Mouse (Mus musculus): ENCODE measurements around the gene Plxnb2. TPM values are rescaled to one million over a fixed set of nuclear protein-coding genes. Genes with fewer than 3 reads are reported as not detected.
A peak's percentile ranks its signal among the peaks of the same experiment; 100 is the strongest.

The Plxnb2 gene
- total RNA-seq, 2 experiments from 2014 or later = 50.0 to 56.5 TPM

DNA sequence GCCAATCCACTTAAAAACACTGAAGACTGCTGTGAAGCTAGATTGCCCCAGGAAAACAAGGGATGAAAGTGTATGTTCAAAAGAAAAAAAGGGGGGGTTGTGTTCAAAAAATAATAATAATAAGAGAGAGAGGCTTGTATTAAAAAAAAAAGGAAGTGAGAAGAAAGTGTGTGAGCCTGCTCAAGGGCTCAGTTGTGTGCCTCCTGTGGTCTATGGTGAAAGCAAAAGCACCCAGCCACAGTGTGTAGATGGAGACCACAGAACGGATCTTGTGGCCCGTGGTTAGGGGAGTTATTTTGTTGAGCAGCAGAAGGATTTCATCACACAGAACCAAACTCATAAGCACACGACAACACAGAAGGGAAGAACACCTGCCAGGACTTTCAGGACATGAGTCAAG, 49.3 kb downstream of the Plxnb2 start:
- no peak for DNase-seq (ENCODE audit: extremely low spot score in 1 of 2, low spot score in 1 of 2)

DNA sequence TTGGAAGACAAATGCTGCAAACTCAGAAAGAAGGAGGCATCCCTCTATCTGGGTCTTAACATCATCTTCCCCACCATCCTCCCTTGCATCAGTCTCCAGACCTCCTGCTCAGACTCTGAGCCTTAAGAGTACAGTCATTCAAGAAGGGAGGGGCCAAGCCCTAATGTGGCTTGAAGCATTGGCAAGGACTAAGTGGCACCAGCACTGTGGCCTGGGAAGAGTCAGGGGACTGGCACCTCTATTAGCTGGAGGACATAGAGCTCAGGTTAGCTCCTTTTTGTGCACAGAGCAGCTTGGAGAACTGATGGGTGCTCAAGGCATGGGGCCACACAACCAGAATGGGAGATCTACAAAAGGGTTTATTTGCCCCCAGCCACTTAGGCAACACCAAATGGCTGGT, 50.3 kb downstream of the Plxnb2 start:
- no peak for DNase-seq (ENCODE audit: extremely low spot score in 1 of 2, low spot score in 1 of 2)

DNA sequence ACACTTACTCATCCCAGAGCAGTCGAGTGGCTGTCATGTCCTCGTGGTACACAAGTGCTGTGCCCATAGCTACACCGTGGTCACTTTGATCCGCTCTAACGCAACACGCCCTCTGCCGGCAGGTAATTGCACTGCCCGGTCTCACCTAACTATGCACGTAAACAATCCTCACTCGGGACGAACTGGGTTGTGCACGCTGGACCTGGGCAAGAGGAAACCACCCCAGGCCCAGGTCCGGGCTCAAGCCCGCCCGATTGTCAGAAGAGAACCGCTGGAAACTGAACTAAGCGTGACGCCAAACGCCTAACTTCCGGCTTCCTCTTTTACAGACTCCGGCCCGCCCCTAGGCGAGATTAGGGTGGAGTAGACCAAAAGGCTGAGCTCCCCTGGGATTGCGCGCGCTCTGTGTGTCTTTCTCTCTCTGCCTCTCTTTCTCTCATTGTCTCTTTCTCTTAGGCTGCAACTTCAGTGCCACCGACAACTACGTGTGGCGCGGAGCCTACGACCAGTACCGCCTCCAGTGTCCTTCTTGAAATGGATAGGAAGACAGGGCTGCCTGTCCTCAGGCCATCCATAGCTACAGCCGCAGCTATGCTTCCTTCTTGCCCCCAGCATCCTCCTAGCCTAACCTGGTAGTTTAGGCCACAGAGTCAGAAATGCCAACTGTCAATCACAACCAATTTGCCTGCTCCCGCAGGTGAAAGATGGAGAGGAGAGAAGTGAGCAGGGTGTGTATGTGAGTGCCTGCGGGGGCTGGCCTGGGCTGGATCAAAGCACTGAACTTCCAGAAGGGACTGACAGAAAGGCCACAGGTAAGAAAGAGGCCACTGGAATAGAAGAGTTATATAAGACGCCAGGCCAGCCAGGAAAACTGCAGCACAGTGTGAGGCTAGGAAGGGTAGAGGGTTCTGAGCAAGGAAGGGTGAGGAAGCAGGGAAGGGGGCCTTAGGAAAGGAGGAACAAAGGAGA, 51.9 kb downstream of the Plxnb2 start, which contains the start of gene Hdac10:
TSS of gene Hdac10 (minus strand) at position 319 of the 969 bp plus-strand sequence.
- DNase-seq (ENCODE audit: extremely low spot score in 1 of 2, low spot score in 1 of 2) = peak; percentile 78 to 87

DNA sequence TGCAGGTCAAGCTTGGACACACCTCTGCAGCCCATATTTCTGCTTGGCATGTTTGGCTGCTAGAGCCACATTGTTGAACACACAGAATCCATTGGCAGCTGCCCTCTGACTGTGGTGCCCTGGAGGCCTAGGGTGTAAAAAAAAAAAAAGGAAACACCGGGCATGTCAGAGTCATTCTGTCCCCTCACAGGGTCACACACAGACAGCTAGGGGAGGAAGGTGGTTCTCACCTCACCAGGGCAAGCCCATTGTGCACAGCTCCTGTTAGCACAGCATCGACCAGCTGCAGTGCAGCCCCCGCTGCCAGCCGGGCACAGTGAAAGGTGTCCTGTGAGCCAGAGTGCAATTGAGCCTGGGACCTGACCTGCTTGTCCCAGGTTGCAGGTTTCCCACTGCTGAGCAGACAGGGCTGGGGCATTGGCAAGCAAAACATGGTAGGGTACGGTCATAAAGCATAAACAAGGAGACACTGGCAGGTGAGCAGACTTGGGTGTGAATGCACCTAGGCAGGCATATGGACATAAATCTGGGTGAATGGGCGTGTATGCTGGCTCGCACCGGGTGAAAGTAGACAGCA, 53.1 kb downstream of the Plxnb2 start:
- no peak for DNase-seq (ENCODE audit: extremely low spot score in 1 of 2, low spot score in 1 of 2)

DNA sequence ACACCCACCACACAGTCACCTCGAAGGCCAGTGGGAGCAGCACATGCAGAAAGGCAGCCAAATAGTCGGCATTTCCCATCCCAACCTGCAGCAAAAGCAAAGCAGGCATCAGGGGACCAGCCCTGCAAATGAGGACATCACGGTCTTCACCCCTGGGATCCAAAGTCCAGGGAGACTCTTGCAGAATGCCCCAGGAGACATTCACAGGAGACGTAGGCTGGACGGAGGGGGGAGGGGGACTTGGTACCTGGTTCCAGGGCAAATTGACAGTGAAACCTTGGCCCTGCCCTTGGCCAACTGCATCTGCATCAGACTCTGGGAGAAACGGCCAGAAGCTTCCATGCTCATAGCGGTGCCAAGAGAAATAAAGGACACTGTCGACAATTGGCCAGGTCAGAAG, 54.0 kb downstream of the Plxnb2 start:
- DNase-seq (ENCODE audit: extremely low spot score in 1 of 2, low spot score in 1 of 2) = no peak

DNA sequence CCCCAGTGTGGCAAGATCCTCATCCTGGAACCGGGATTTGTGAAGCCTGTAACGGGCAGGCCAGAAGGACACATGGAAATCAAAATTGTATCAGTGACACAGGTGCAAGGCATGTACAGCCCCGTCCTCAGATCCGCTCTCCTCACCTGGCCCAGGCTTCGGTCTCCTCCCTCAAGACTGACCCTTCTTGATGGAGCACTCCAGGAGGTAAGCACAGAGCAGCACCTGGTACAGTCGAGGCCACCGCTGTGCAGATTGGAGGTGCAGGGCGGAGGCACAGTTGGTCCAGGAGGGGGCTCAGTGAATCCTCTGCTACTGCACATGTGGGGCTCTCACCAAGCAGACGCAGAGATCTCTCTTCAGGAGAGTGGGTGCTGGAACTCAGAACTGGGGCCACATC, 55.2 kb downstream of the Plxnb2 start:
- no peak for DNase-seq (ENCODE audit: extremely low spot score in 1 of 2, low spot score in 1 of 2)

DNA sequence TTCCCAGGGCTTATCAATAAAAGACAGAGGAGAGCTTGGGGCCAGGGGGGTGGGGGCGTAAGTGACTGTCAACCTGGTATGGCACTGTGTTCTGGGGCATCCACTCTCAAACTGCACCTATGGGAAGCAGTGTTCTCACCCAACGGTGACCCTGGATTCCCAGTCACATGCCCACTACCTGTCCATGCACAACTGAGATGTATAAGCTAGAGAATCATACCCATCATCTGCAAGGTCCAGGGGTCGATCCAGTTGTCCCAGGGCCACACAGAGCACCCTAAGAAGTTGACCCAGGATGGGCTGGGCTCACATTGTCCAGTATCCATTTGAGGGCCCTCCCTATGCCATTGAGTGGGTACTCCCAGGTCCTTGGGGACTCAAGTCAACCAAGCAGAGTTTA, 56.3 kb downstream of the Plxnb2 start:
- no peak for DNase-seq (ENCODE audit: extremely low spot score in 1 of 2, low spot score in 1 of 2)

DNA sequence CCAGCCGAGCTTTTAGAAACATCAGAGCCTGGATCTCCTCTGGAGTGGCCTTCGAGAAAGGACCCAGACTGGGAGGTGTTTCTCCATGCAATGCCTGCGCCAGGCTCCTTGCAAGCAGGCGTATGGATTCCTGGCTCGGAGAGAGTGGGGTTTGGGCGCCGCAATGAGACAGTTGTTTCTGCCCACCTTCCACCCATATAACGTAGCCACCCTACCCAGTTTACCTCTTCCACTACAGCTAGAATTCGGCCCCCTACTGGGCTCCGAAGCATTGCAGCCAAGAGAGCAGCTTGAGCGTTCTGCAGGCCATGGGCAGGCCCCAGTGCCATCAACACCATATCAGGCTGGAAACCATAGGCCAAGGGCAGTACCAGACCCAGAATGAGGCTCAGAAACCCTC, 57.0 kb downstream of the Plxnb2 start:
- peak in 1 of 2 experiments; percentile 46 for DNase-seq (ENCODE audit: extremely low spot score in 1 of 2, low spot score in 1 of 2)

DNA sequence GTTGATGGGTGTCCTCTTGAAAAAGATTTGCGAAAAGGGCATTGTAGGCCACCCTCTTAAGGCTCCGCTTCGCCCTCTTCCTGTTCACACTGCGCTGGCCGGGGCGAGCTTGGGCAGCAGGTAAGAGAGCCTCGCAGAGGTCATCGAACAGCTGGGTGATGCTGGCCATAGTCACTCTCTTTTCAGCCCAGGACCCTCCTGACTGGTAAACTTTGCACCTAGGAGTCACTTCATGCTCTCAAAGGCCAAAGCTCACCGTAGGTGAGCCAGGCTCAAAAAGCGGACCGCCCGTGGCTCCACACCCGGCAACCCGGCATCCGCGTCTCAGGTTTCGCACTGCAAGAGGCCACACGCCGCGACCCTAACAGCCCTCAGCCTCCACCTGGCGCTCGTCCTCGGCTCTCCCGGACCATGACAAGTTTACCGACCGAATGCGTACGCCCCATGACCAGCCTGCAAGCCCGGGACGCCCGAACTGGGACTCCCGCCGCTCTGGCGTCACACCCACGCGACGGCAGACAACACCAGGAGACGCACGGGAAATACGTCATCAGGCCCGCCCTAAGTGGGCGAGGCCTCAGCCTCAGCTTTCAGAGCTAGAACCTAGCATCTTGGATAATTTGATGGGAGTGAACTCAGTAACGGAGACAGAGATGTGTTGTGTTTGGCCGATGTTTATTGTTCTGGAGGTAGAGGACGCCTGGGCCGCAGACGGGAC, 57.8 kb downstream of the Plxnb2 start, which contains the start of gene Tubgcp6:
TSS of gene Tubgcp6 (minus strand) at position 464 of the 718 bp plus-strand sequence.
- peak; percentile 95 to 97 for DNase-seq (ENCODE audit: extremely low spot score in 1 of 2, low spot score in 1 of 2)

DNA sequence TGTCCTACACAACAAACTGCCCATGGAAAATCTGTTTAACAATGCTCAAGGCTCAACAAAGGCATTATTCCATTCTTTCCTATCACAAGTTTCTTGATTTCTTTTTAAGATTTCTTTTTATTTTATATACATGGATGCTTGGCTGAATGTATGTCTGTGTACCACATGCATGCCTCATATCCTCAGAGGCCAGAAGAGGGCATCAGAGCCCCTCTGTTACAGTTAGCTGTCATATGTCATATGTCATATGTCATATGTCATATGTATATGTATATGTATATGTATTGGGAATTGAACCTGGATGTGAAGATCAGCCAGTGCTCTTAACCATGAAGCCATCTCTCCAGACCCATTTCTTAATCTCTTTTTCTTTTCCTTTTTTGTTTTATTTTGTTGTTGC, 62.6 kb downstream of the Plxnb2 start:
- DNase-seq (ENCODE audit: extremely low spot score in 1 of 2, low spot score in 1 of 2) = no peak

DNA sequence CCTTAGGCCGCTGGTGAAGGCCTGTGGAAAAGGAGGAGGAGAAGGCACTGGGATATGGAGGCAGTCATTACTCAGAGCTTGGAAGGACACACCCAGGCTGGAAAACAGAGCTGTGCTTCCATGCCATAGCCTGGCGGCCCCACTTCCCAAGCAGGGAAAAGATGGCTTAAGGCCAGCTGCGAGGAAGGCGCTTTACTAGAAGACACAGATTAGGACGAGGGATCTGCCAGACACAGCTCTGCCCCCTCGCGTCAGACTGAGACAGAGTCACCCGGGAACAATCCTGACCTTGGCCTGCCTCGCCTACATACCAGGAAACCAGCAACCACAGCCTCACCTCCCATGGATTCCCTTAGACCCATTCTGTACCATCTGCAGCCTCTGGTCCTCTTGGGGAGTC, 70.4 kb downstream of the Plxnb2 start:
- DNase-seq (ENCODE audit: extremely low spot score in 1 of 2, low spot score in 1 of 2) = no peak

DNA sequence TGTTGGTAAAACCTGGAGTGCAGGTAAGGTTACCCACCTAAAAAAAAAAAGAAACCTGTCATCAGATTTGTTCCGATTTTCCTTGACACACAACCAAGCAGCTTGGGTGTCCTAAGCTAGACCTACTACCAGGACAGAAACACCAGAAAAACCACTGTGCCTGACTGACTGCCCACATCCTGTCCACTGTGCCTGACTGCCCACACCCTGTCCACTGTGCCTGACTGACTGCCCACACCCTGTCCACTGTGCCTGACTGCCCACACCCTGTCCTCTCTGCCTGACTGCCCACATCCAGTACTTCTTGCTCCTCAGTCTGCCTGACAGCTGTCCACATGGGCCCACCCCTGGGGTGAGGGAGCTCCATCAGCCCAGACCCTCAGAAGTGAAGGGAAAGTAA, 73.6 kb downstream of the Plxnb2 start:
- DNase-seq (ENCODE audit: extremely low spot score in 1 of 2, low spot score in 1 of 2) = no peak

DNA sequence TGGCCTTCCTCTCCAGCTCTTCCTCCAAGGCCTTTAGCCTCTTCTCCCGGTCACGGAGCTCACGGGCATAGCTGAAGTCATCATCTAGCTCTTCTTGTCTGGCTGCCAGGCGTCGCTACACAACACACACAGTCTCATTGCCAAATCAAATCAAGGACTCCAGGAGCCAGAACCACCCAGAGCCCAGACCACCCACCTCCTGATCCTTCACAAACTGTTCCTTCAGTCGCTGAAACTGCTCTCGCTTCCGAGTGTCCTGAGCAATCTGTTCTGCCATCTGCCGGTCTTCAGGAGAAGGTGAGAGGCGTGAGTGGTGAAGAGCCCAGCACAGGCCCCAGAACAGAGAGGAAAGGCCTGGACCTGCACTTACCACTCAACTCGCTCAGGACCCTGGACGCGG, 74.5 kb downstream of the Plxnb2 start:
- DNase-seq (ENCODE audit: extremely low spot score in 1 of 2, low spot score in 1 of 2) = no peak

Small RNAs within 50 kb of the gene (microRNA-seq; reads per million reads assigned to microRNA genes)
- gene Mir6958 (4.6 to 5.0 reads per million in 2 experiments), gene Mir7118 (0 to 1.8 reads per million in 2 experiments)

Other genes with a start within 250 kb of the Plxnb2 start
- 1 to 10 TPM; 1.9 to 2.1 TPM for gene Ttll8, start 226.4 kb downstream of the Plxnb2 start, total RNA-seq (2021)
- gene Mlc1, start 201.8 kb downstream of the Plxnb2 start, total RNA-seq (2021) = 100 to 1,000 TPM; 115 to 130 TPM
- not detected for gene Mov10l1, start 197.9 kb downstream of the Plxnb2 start, total RNA-seq (2021)
- gene Panx2, start 121.1 kb downstream of the Plxnb2 start, total RNA-seq (2021) = 100 to 1,000 TPM; 161 to 170 TPM
- gene Trabd, start 105.7 kb downstream of the Plxnb2 start, total RNA-seq (2021) = 10 to 100 TPM; 20.5 to 21.2 TPM
- gene Selenoo, start 91.7 kb downstream of the Plxnb2 start, total RNA-seq (2021) = 10 to 100 TPM; 19.7 to 22.5 TPM
- 10 to 100 TPM; 29.0 to 29.9 TPM for gene Tubgcp6, start 57.7 kb downstream of the Plxnb2 start, total RNA-seq (2021)
- gene Hdac10, start 52.1 kb downstream of the Plxnb2 start, total RNA-seq (2021) = 10 to 100 TPM; 12.5 to 16.5 TPM
- gene Mapk12, start 40.1 kb downstream of the Plxnb2 start, total RNA-seq (2021) = 1 to 10 TPM; 2.7 to 5.1 TPM
- gene Mapk11, start 31.2 kb downstream of the Plxnb2 start, total RNA-seq (2021) = 10 to 100 TPM; 20.3 to 24.8 TPM
- 10 to 100 TPM; 33.3 to 42.0 TPM for gene Dennd6b, start 15.7 kb upstream of the Plxnb2 start, total RNA-seq (2021)
- 100 to 1,000 TPM; 164 to 166 TPM for gene Ppp6r2, start 30.8 kb upstream of the Plxnb2 start, total RNA-seq (2021)
- gene Sbf1, start 134.5 kb upstream of the Plxnb2 start, total RNA-seq (2021) = 100 to 1,000 TPM; 317 to 364 TPM
- not detected for gene Adm2, start 141.9 kb upstream of the Plxnb2 start, total RNA-seq (2021)
- not detected for gene Miox, start 153.6 kb upstream of the Plxnb2 start, total RNA-seq (2021)
- gene Lmf2, start 174.9 kb upstream of the Plxnb2 start, total RNA-seq (2021) = 10 to 100 TPM; 15.2 to 20.8 TPM
- 10 to 100 TPM; 84.1 to 95.0 TPM for gene Ncaph2, start 174.9 kb upstream of the Plxnb2 start, total RNA-seq (2021)
- 10 to 100 TPM; 34.1 to 36.7 TPM for gene Sco2, start 193.1 kb upstream of the Plxnb2 start, total RNA-seq (2021)
- 1 to 10 TPM; 1.5 to 1.8 TPM for gene Tymp, start 196.3 kb upstream of the Plxnb2 start, total RNA-seq (2021)
- gene Odf3b, start 198.5 kb upstream of the Plxnb2 start, total RNA-seq (2021) = 1 to 10 TPM; 1.6 to 3.2 TPM
- under 1 TPM; 0.30 to 0.38 TPM for gene Klhdc7b, start 204.1 kb upstream of the Plxnb2 start, total RNA-seq (2021)
- gene Syce3, start 229.7 kb upstream of the Plxnb2 start, total RNA-seq (2021) = not detected
- 1 to 10 TPM; 1.4 to 2.3 TPM for gene Cpt1b, start 245.1 kb upstream of the Plxnb2 start, total RNA-seq (2021)
- gene C730034F03Rik, start 248.8 kb upstream of the Plxnb2 start, total RNA-seq (2021) = 1 to 10 TPM; 2.1 to 2.4 TPM
- gene Gm44502, start 248.9 kb upstream of the Plxnb2 start, total RNA-seq (2021) = not detected
- 10 to 100 TPM; 34.3 to 43.4 TPM for gene Chkb, start 249.1 kb upstream of the Plxnb2 start, total RNA-seq (2021)